Mouse (Mus musculus): ENCODE measurements around the gene Gjd3.
A peak's percentile ranks its signal among the peaks of the same experiment; 100 is the strongest.

Gene Gjd3

GRCm38 (mm10) chr11:98981289-98981996, 1.4 kb downstream of the Gjd3 start:
- peak; percentile 48 for DNase-seq (ENCODE audit: low read depth, low spot score)

GRCm38 (mm10) chr11:98979356-98979755, 3.5 kb downstream of the Gjd3 start:
- no peak for DNase-seq (ENCODE audit: low read depth, low spot score)

- peak; percentile 70 for DNase-seq (ENCODE audit: low read depth, low spot score)
Observed at GRCm38 (mm10) chr11:98978526-98979148, 4.2 kb downstream of the Gjd3 start.

- peak; percentile 85 for DNase-seq (ENCODE audit: low read depth, low spot score)
Observed at GRCm38 (mm10) chr11:98974871-98975719, 7.7 kb downstream of the Gjd3 start.

GRCm38 (mm10) chr11:98974213-98974612, 8.6 kb downstream of the Gjd3 start:
- DNase-seq (ENCODE audit: low read depth, low spot score), result no peak

GRCm38 (mm10) chr11:98973584-98973983, 9.2 kb downstream of the Gjd3 start:
- no peak for DNase-seq (ENCODE audit: low read depth, low spot score)

- no peak for DNase-seq (ENCODE audit: low read depth, low spot score)
Observed at GRCm38 (mm10) chr11:98972801-98973360, 9.9 kb downstream of the Gjd3 start.

GRCm38 (mm10) chr11:98972215-98972614, 10.6 kb downstream of the Gjd3 start:
- DNase-seq (ENCODE audit: low read depth, low spot score), result peak; percentile 90

GRCm38 (mm10) chr11:98971316-98972031, 11.3 kb downstream of the Gjd3 start:
- DNase-seq (ENCODE audit: low read depth, low spot score), result no peak

- DNase-seq (ENCODE audit: low read depth, low spot score), result no peak
Observed at GRCm38 (mm10) chr11:98970191-98970925, 12.5 kb downstream of the Gjd3 start.

GRCm38 (mm10) chr11:98969496-98969927, 13.3 kb downstream of the Gjd3 start:
- no peak for DNase-seq (ENCODE audit: low read depth, low spot score)

- no peak for DNase-seq (ENCODE audit: low read depth, low spot score)
Observed at GRCm38 (mm10) chr11:98968716-98969495, 13.9 kb downstream of the Gjd3 start.

GRCm38 (mm10) chr11:98968079-98968478, 14.7 kb downstream of the Gjd3 start:
- no peak for DNase-seq (ENCODE audit: low read depth, low spot score)

- no peak for DNase-seq (ENCODE audit: low read depth, low spot score)
Observed at GRCm38 (mm10) chr11:98966499-98967141, 16.2 kb downstream of the Gjd3 start.

- no peak for DNase-seq (ENCODE audit: low read depth, low spot score)
Observed at GRCm38 (mm10) chr11:98965416-98966077, 17.3 kb downstream of the Gjd3 start.

GRCm38 (mm10) chr11:98964616-98965415, 18.0 kb downstream of the Gjd3 start:
- DNase-seq (ENCODE audit: low read depth, low spot score), result no peak

- DNase-seq (ENCODE audit: low read depth, low spot score), result no peak
Observed at GRCm38 (mm10) chr11:98964201-98964615, 18.6 kb downstream of the Gjd3 start.

Measured in ZHBTc4 (cell line).